Mouse (Mus musculus) right cerebral cortex, postnatal 25 days (tissue): Measurements from ENCODE around the gene Olfr832.
"Not testable (repeated sequence)": the region's sequence is repeated elsewhere in the genome, so short reads cannot be mapped to it uniquely, and the experiment has no call there.

Source experiments
- DNase-seq: peaks from one replicate; pipeline ENCODE4 v3.0.0; 2022

The Olfr832 gene

DNA sequence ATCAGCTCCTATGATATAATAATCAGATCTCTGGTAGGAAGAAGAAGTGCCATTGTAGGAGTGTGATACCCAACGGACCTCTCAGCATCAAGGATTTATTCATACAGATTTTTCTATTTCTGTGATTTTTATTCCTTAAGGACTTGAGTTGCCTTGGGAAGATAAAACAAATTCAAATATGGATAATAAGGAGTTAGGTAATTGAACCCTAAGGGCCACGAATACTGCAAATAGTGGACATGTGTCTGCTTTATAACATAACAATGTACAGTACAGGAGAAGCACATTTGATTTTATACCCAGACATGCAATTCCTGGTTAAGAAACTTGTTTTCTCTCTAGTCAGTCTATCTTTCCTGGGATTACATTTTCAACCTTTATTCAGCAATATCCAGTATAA is at the start of gene Olfr832:
Gene Olfr832, plus strand, starts transcription at position 301 of the 400 bp plus-strand sequence.
- DNase-seq: not testable (repeated sequence)

DNA sequence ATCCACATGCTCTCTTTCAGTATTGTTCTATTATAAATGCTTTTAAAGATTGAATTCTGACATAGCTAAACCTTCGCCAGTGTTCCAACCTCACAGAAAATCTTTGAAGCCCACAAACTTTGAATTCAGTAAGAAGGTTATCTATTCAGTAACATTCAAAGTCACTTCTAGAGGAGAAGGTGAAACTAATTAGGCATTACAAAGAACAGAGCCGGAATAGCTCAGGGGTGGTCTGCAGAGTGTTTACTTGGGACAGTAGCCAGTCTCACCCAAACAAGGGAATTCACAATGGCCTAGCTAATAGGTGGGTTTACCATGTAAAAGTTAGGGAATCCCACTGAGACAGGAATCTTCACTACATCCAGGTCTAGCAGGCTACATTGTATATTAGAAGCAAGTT is 29.2 kb upstream of the Olfr832 start:
- not testable (repeated sequence) for DNase-seq

GRCm38 (mm10) chr9:18927921-18928320 is 9.0 kb upstream of the Olfr832 start:
- DNase-seq: not testable (repeated sequence)

DNA sequence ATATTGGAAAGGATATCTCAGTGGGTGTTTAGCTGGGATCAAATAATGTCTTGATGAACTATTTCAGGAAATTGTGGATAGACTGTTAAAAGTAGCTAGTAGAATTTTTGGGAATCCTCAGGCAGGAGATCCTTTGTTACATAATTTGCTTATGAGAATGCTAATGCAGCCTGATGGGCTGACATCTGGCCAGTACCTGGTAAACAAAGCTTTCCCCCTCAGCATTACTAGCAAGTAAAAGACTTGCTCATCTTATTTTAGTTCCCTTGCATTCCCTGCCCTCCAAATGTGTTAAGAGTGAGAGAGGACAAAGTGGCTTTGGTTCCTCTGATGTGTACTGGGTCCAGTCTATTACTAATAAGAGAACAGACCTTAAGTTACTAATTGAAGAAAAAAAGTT is 25.1 kb downstream of the Olfr832 start:
- no peak for DNase-seq

DNA sequence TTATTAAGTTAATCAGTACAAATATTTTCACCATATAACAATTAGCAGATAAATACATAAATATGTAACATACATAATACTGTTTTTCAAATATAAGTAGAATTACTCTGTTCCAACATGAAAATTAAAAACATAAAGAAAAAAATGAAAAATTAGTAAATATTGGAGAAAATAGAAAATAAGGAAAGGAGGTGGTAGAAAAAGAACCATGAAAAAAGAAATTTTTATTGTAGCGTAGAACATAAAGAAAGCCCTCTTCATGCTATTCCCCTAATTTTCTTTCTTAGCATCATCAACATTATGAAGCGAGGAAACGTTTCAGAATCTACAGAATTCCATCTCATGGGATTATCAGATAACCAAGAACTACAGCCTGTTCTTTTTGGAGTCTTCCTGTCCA is 50.8 kb downstream of the Olfr832 start, which contains the start of gene Olfr834:
Gene Olfr834, plus strand, starts transcription at position 301 of the 400 bp plus-strand sequence.
- DNase-seq: no peak
